Mouse (Mus musculus) kidney, embryonic 16.5 days (tissue): ENCODE results near the gene Tbl2. TPM values are rescaled to one million over a fixed set of nuclear protein-coding genes. Genes with fewer than 3 reads are reported as not detected.

Experiments
- ATAC-seq: fragments of 200-750 bp; cut with Nextera tagmentation; 2 replicates; pipeline ENCODE4 v1.8.0; 2017; ENCODE audit warnings: moderate TSS enrichment; ENCODE audit not compliant: low FRiP score, low TSS enrichment
- H3K27ac ChIP-seq: fragments of 300-500 bp; sonication (generic); 2 replicates; pipeline ENCODE4 v1.5.1; 2014; ENCODE audit warnings: low read length
- H3K27me3 ChIP-seq: fragments of 300-500 bp; sonication (generic); 2 replicates; pipeline ENCODE4 v1.6.1; 2014; ENCODE audit warnings: low read length, control low read depth, mixed read lengths; ENCODE audit not compliant: insufficient read depth
- H3K36me3 ChIP-seq: fragments of 300-500 bp; sonication (generic); 2 replicates; pipeline ENCODE4 v1.6.1; 2014; ENCODE audit warnings: low read length, control low read depth, mixed read lengths; ENCODE audit not compliant: insufficient read depth
- H3K4me1 ChIP-seq: fragments of 300-500 bp; sonication (generic); 2 replicates; pipeline ENCODE4 v1.6.1; 2014; ENCODE audit warnings: low read length, control low read depth, mixed read lengths; ENCODE audit not compliant: insufficient read depth
- H3K4me2 ChIP-seq: fragments of 300-500 bp; sonication (generic); replicated peaks from 2 replicates; pipeline ENCODE4 v1.6.1; 2014; ENCODE audit warnings: low read depth, low read length
- H3K4me3 ChIP-seq: fragments of 300-500 bp; sonication (generic); 2 replicates; pipeline ENCODE4 v1.5.1; 2014; ENCODE audit warnings: mild to moderate bottlenecking, low read length
- H3K9ac ChIP-seq: fragments of 300-500 bp; sonication (generic); replicated peaks from 2 replicates; pipeline ENCODE4 v1.6.1; 2014; ENCODE audit warnings: low read length
- H3K9me3 ChIP-seq: fragments of 300-500 bp; sonication (generic); 2 replicates; pipeline ENCODE4 v1.6.1; 2016; ENCODE audit warnings: low read length, control low read depth
- WGBS: fragments of 180-500 bp; shearing (Covaris S2); extraction: QIAGEN DNeasy Blood & Tissue Kit; methylation state at CpG from one replicate; pipeline ENCODE4 v1.1.7; 2014; 5-methylcytosine and 5-hydroxymethylcytosine counted together
- microRNA-seq: library from miRNA; unstranded; fragments of <30 nt; microRNA quantifications from one replicate; pipeline ENCODE4, GENCODE M21; 2016
- polyA plus RNA-seq: library from polyadenylated mRNA; unstranded; fragments of >200 nt; fragmentation: Nextera tagmentation; extraction: Ambion mirVana; gene quantifications from 2 replicates; pipeline ENCODE4 v1.2.1, GENCODE M21; 2015

The Tbl2 gene
- polyA plus RNA-seq, 1 experiment from 2014 or later: 27.0 TPM

DNA sequence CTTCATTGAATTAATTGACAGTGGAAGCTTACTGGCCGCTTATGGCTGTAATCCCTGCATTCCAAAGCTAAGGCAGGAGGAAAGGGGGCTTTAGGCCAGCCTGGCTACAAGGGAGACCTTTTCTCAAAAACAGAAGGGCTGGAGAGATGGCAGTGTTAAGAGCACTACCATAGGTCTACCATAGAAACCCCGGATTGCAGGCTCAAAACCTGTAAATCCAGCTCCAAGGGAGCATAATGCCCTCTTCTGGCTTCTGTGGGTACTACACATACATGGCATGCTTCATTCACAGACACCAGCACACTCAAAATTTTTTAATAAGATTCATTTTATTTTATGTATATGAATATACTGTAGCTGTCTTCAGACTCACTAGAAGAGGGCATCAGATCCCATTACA lies 42.2 kb downstream of the Tbl2 start:
- Histone ChIP-seq H3K4me3 (no peak overlapping the region), H3K4me2 (no peak overlapping the region), H3K27me3 (no peaks in the 10 kb centered on the region), H3K4me1 (peaks cover 32% of the 10 kb centered on the region), H3K27ac (no peak overlapping the region), H3K9ac (no peak overlapping the region), H3K9me3 (no peaks in the 10 kb centered on the region), H3K36me3 (peaks cover 6% of the 10 kb centered on the region)
- WGBS: 41% methylated on average over 2 of the region's 2 CpGs
- no peak for ATAC-seq

DNA sequence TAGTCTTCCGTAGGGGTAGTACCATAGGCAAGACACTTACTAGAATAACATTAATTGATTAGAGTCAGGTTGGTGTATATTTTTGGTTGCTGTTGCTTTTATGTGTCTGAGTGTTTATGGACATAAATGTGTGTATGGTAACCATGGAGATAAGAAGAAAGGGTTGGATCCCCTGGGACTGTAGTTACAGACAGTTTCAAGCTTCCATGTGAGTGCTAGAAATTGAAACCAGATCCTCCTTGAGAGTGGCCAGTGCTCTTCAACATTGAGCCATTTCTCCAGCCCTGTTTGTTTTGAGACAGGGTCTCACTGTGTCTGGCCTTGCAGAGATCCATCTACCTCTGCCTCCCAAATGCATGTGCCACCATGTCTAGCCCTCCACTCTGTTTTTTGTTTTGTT lies 43.0 kb downstream of the Tbl2 start:
- Histone ChIP-seq H3K4me2 (no peak overlapping the region), H3K9ac (no peak overlapping the region), H3K9me3 (no peaks in the 10 kb centered on the region), H3K4me1 (peaks cover 32% of the 10 kb centered on the region), H3K36me3 (peaks cover 6% of the 10 kb centered on the region), H3K4me3 (no peak overlapping the region), H3K27me3 (no peaks in the 10 kb centered on the region), H3K27ac (no peak overlapping the region)
- no peak for ATAC-seq
- WGBS: 95% methylated on average over 1 of the region's 1 CpGs

DNA sequence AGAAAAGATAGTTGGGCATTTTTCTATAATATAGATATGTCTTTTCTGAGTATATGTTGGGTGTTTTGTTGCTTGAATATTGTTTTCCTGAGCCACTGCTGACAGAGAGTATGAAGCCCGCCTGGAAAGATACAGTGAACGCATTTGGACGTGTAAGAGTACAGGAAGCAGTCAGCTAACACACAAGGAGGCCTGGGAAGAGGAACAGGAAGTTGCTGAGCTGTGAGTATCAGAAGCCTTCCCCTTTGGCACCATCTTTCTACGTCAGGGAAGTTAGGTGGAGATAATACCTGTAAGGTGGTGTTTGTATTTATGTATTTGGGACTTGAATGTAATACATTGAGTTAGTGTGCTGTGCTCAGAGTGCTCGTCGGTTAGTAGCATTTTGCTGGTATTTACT lies 46.9 kb downstream of the Tbl2 start:
- Histone ChIP-seq H3K27ac (no peak overlapping the region), H3K36me3 (peaks cover 33% of the 10 kb centered on the region), H3K4me3 (no peak overlapping the region), H3K4me1 (peaks cover 10% of the 10 kb centered on the region; the same call in 1 of the 2 replicates), H3K27me3 (no peaks in the 10 kb centered on the region), H3K4me2 (no peak overlapping the region), H3K9ac (no peak overlapping the region), H3K9me3 (no peaks in the 10 kb centered on the region)
- ATAC-seq: no peak
- 73% methylated on average over 6 of the region's 6 CpGs for WGBS

DNA sequence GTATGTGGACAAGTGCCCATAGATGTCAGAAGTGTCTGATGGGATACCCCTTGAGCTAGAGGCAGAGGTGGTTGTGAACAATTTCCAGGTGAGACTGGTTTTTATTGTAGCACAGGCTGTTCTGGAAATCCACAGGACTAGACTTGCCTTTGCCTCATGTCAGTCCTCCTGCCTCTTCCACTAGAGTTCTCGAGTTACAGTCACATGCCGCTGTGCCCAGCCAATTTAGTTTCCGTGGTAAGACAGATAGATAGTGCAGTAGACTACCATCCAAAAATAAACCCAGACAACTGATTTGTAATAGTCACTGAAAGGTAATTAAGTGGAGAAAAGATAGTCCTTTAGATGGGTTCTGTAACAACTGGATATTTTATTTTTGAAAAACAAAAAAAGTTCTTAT lies 53.3 kb downstream of the Tbl2 start:
- peaks cover 70% of the 10 kb centered on the region for H3K36me3 ChIP-seq
- H3K4me3 ChIP-seq: no peak overlapping the region
- no peak overlapping the region for H3K27ac ChIP-seq
- H3K4me2 ChIP-seq: no peak overlapping the region
- H3K9me3 ChIP-seq: no peaks in the 10 kb centered on the region
- whole genome bisulfite sequencing: 50% methylated on average over 3 of the region's 3 CpGs
- no peaks in the 10 kb centered on the region for H3K27me3 ChIP-seq
- H3K4me1 ChIP-seq: no peaks in the 10 kb centered on the region
- no peak for ATAC-seq
- H3K9ac ChIP-seq: no peak overlapping the region

DNA sequence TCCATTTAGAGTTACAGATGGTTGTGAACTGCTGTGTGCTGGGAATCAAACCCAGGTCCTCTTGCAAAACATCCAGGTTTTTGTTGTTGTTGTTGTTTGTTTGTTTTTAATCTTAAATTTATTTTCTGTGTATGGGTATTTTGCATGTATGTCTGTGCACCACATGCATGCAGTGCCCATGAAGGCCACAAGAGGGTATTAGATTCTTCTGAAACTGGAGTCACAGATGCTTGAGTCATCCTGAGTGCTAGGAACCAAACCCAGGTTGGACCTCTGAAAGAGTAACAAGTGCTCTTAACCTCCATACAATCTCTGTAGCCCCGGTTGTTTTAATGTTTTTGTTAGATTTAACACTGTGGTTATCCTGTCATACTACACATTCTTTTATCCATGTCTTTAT lies 58.7 kb downstream of the Tbl2 start:
- Histone ChIP-seq H3K9me3 (no peaks in the 10 kb centered on the region), H3K4me1 (no peaks in the 10 kb centered on the region), H3K9ac (no peak overlapping the region), H3K27ac (no peak overlapping the region), H3K4me3 (no peak overlapping the region), H3K27me3 (no peaks in the 10 kb centered on the region), H3K36me3 (peaks cover 74% of the 10 kb centered on the region), H3K4me2 (no peak overlapping the region)
- WGBS: 91% methylated on average over 1 of the region's 1 CpGs
- ATAC-seq: no peak

Small RNA genes lying within 50 kb of the gene (microRNA-seq; reads per million reads assigned to microRNA genes)
- gene Gm25315: not detected

Other genes with a start within 250 kb of the Tbl2 start
- gene Tmem270, start 242.9 kb upstream of the Tbl2 start, polyA plus RNA-seq: not detected in 2 replicates
- gene Cldn13, start 234.1 kb upstream of the Tbl2 start, polyA plus RNA-seq: 0.99 and 1.2 TPM in 2 replicates
- gene Mettl27, start 217.3 kb upstream of the Tbl2 start, polyA plus RNA-seq: 29.6 and 30.7 TPM in 2 replicates
- 63.1 and 64.7 TPM in 2 replicates for gene Cldn4, start 202.7 kb upstream of the Tbl2 start, polyA plus RNA-seq
- gene Cldn3, start 163.4 kb upstream of the Tbl2 start, polyA plus RNA-seq: 67.7 and 69.2 TPM in 2 replicates
- 81.1 and 81.9 TPM in 2 replicates for gene Abhd11, start 140.5 kb upstream of the Tbl2 start, polyA plus RNA-seq
- 13.4 and 13.5 TPM in 2 replicates for gene Stx1a, start 126.2 kb upstream of the Tbl2 start, polyA plus RNA-seq
- 33.3 and 38.7 TPM in 2 replicates for gene Dnajc30, start 85.5 kb upstream of the Tbl2 start, polyA plus RNA-seq
- gene Bud23, start 84.7 kb upstream of the Tbl2 start, polyA plus RNA-seq: 134 and 139 TPM in 2 replicates
- 7.6 and 8.6 TPM in 2 replicates for gene Vps37d, start 71.4 kb upstream of the Tbl2 start, polyA plus RNA-seq
- gene Mlxipl, start 59.8 kb upstream of the Tbl2 start, polyA plus RNA-seq: 8.3 and 8.5 TPM in 2 replicates
- 57.6 and 58.2 TPM in 2 replicates for gene Bcl7b, start 18.6 kb downstream of the Tbl2 start, polyA plus RNA-seq
- 33.4 and 35.1 TPM in 2 replicates for gene Baz1b, start 37.6 kb downstream of the Tbl2 start, polyA plus RNA-seq
- gene Fzd9, start 101.6 kb downstream of the Tbl2 start, polyA plus RNA-seq: 0.72 and 0.77 TPM in 2 replicates
- 0.23 and 0.50 TPM in 2 replicates for gene Fkbp6, start 200.4 kb downstream of the Tbl2 start, polyA plus RNA-seq
- gene Trim50, start 203.6 kb downstream of the Tbl2 start, polyA plus RNA-seq: not detected in 2 replicates
- 40.1 and 40.5 TPM in 2 replicates for gene Nsun5, start 220.3 kb downstream of the Tbl2 start, polyA plus RNA-seq
- 11.4 and 13.6 TPM in 2 replicates for gene Pom121, start 244.9 kb downstream of the Tbl2 start, polyA plus RNA-seq